Mouse (Mus musculus) intestine, embryonic 16.5 days (tissue): ENCODE measurements around the gene Trmo. TPM values are rescaled to one million over a fixed set of nuclear protein-coding genes. Genes with fewer than 3 reads are reported as not detected.

ENCODE experiments used
- ATAC-seq: fragments of 200-750 bp; cut with Nextera tagmentation; 2 replicates; pipeline ENCODE4 v1.8.0; 2017; ENCODE audit warnings: moderate TSS enrichment, moderate library complexity
- H3K27ac ChIP-seq: fragments of 300-500 bp; sonication (generic); 2 replicates; pipeline ENCODE4 v1.5.1; 2014; ENCODE audit warnings: mild to moderate bottlenecking, low read length
- H3K27me3 ChIP-seq: fragments of 300-500 bp; sonication (generic); replicated peaks from 2 replicates; pipeline ENCODE4 v1.6.1; 2014; ENCODE audit warnings: low read length, control low read depth, mixed read lengths; ENCODE audit not compliant: control insufficient read depth, insufficient read depth
- H3K36me3 ChIP-seq: fragments of 300-500 bp; sonication (generic); 2 replicates; pipeline ENCODE4 v1.6.1; 2014; ENCODE audit warnings: low read length, control low read depth; ENCODE audit not compliant: control insufficient read depth, insufficient read depth
- H3K4me1 ChIP-seq: fragments of 300-500 bp; sonication (generic); 2 replicates; pipeline ENCODE4 v1.6.1; 2014; ENCODE audit warnings: low read length, control low read depth, mixed read lengths; ENCODE audit not compliant: control insufficient read depth, insufficient read depth
- H3K4me2 ChIP-seq: fragments of 300-500 bp; sonication (generic); 2 replicates; pipeline ENCODE4 v1.6.1; 2014; ENCODE audit warnings: low read depth, low read length, control low read depth
- H3K4me3 ChIP-seq: fragments of 300-500 bp; sonication (generic); 2 replicates; pipeline ENCODE4 v1.5.1; 2014; ENCODE audit warnings: mild to moderate bottlenecking, low read length
- H3K9ac ChIP-seq: fragments of 300-500 bp; sonication (generic); 2 replicates; pipeline ENCODE4 v1.6.1; 2014; ENCODE audit warnings: low read depth, low read length
- H3K9me3 ChIP-seq: fragments of 300-500 bp; sonication (generic); 2 replicates; pipeline ENCODE4 v1.6.1; 2016; ENCODE audit warnings: low read length, control low read depth; ENCODE audit not compliant: control insufficient read depth
- WGBS: fragments of 180-500 bp; shearing (Covaris S2); extraction: QIAGEN DNeasy Blood & Tissue Kit; methylation state at CpG from one replicate; pipeline ENCODE4 v1.1.7; 2014; 5-methylcytosine and 5-hydroxymethylcytosine counted together
- polyA plus RNA-seq: library from polyadenylated mRNA; unstranded; fragments of >200 nt; fragmentation: Nextera tagmentation; extraction: Ambion mirVana; gene quantifications from 2 replicates; pipeline ENCODE4 v1.2.1, GENCODE M21; 2015

Trmo gene
- polyA plus RNA-seq, 1 experiment from 2014 or later, result 13.0 TPM

DNA sequence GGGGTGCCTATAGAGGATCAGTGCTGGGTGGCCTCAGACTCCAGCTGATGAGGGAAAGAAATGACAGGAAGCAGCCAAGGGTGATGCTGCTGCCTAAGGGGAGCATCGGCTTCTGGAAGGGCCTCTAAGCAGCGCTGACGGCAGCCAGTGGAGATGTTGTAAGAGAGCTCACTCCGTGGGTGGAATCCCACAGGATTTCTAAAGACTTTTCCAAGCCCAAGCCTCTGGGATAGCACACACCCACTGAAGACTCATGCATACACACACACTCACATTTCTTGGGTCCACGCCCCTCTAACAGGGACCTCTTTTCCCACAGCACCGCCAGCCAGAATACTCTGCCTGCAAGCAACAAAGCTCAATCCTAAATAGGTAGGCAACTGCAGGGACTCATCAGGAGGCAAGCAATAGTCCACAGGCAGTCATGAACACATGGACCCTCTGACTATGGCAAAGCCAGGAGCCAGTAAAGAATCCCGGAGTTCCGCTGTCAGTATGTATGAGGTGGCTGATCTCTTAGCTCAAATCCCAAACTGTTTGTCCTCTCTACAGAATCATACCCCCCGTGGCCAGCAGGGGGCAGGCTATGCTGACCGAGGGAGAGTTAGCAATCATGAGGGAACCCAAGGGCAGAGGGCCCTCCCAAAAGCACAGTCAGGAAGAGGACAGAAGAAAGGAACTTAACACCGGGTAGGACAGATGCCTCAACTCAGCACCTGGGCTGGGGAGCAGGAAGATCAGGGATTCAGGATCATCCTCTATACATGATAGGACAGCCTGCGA, 32.7 kb downstream of the Trmo start:
- no peak overlapping the region for H3K4me2 ChIP-seq
- no peaks in the 10 kb centered on the region for H3K9me3 ChIP-seq
- H3K27ac ChIP-seq, result no peak overlapping the region
- WGBS, result 49% methylated on average over 12 of the region's 12 CpGs
- H3K27me3 ChIP-seq, result peaks cover 17% of the 10 kb centered on the region; the same call in 1 of the 2 replicates
- ATAC-seq, result no peak
- H3K36me3 ChIP-seq, result no peaks in the 10 kb centered on the region
- H3K9ac ChIP-seq, result no peak overlapping the region
- H3K4me1 ChIP-seq, result no peaks in the 10 kb centered on the region
- no peak overlapping the region for H3K4me3 ChIP-seq

GRCm38 (mm10) chr4:46353045-46353444, 36.2 kb downstream of the Trmo start:
- Histone ChIP-seq H3K9me3 (no peaks in the 10 kb centered on the region), H3K27me3 (peaks cover 51% of the 10 kb centered on the region), H3K4me1 (no peaks in the 10 kb centered on the region), H3K9ac (no peak overlapping the region), H3K36me3 (no peaks in the 10 kb centered on the region), H3K27ac (no peak overlapping the region), H3K4me3 (no peak overlapping the region), H3K4me2 (no peak overlapping the region)
- 24% methylated on average over 10 of the region's 10 CpGs for WGBS
- no peak for ATAC-seq

GRCm38 (mm10) chr4:46349530-46349929, 39.7 kb downstream of the Trmo start:
- peaks cover 83% of the 10 kb centered on the region for H3K27me3 ChIP-seq
- H3K36me3 ChIP-seq, result no peaks in the 10 kb centered on the region
- H3K9ac ChIP-seq, result no peak overlapping the region
- WGBS, result 56% methylated on average over 5 of the region's 5 CpGs
- H3K4me2 ChIP-seq, result no peak overlapping the region
- no peak overlapping the region for H3K4me3 ChIP-seq
- H3K4me1 ChIP-seq, result peaks cover 4% of the 10 kb centered on the region; the same call in 1 of the 2 replicates
- no peaks in the 10 kb centered on the region for H3K9me3 ChIP-seq
- no peak overlapping the region for H3K27ac ChIP-seq
- ATAC-seq, result no peak

DNA sequence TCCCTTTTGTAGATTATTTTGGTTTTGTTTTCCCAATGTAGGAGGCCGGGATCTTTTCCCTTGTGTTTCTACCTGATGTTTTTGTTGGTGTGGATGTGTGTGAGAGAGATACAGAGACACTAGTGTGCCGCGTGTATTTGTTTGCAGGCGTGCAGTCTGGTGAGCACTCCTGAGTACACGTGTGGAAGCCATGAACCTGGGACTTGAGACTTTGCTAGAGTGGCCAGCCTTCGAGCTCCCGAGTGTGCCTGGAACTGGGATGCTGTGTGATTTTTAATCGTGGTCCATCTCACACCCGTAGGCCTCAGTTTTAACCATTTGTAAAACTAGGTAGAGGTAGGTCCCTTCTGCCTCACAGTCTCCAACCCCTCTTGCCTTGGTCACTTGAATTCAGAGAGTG, 40.3 kb downstream of the Trmo start:
- Histone ChIP-seq H3K36me3 (no peaks in the 10 kb centered on the region), H3K4me1 (peaks cover 9% of the 10 kb centered on the region; the same call in 1 of the 2 replicates), H3K27me3 (peaks cover 88% of the 10 kb centered on the region), H3K4me3 (no peak overlapping the region), H3K27ac (no peak overlapping the region), H3K9ac (no peak overlapping the region), H3K4me2 (no peak overlapping the region), H3K9me3 (no peaks in the 10 kb centered on the region)
- 30% methylated on average over 9 of the region's 9 CpGs for WGBS
- ATAC-seq, result no peak

GRCm38 (mm10) chr4:46347580-46348515, 41.4 kb downstream of the Trmo start:
- Histone ChIP-seq H3K4me1 (peaks cover 12% of the 10 kb centered on the region; the same call in 1 of the 2 replicates), H3K9ac (no peak overlapping the region), H3K36me3 (no peaks in the 10 kb centered on the region), H3K9me3 (no peaks in the 10 kb centered on the region), H3K27me3 (peaks cover 93% of the 10 kb centered on the region), H3K4me3 (no peak overlapping the region), H3K27ac (no peak overlapping the region), H3K4me2 (no peak overlapping the region)
- ATAC-seq, result no peak
- WGBS, result 3% methylated on average over 41 of the region's 41 CpGs

GRCm38 (mm10) chr4:46347141-46347540, 42.1 kb downstream of the Trmo start:
- no peak overlapping the region for H3K27ac ChIP-seq
- no peak overlapping the region for H3K4me3 ChIP-seq
- no peak overlapping the region for H3K4me2 ChIP-seq
- H3K9me3 ChIP-seq, result no peaks in the 10 kb centered on the region
- H3K27me3 ChIP-seq, result peaks cover 94% of the 10 kb centered on the region
- no peak overlapping the region for H3K9ac ChIP-seq
- H3K4me1 ChIP-seq, result peaks cover 16% of the 10 kb centered on the region; the same call in 1 of the 2 replicates
- WGBS, result 8% methylated on average over 4 of the region's 4 CpGs
- H3K36me3 ChIP-seq, result no peaks in the 10 kb centered on the region
- no peak for ATAC-seq

GRCm38 (mm10) chr4:46346221-46346620, 43.0 kb downstream of the Trmo start:
- H3K36me3 ChIP-seq, result no peaks in the 10 kb centered on the region
- no peak overlapping the region for H3K4me2 ChIP-seq
- H3K27ac ChIP-seq, result no peak overlapping the region
- H3K9ac ChIP-seq, result no peak overlapping the region
- no peak overlapping the region for H3K4me3 ChIP-seq
- peaks cover 16% of the 10 kb centered on the region; the same call in 1 of the 2 replicates for H3K4me1 ChIP-seq
- WGBS, result 27% methylated on average over 6 of the region's 6 CpGs
- ATAC-seq, result no peak
- no peaks in the 10 kb centered on the region for H3K9me3 ChIP-seq
- H3K27me3 ChIP-seq, result peaks cover 96% of the 10 kb centered on the region

GRCm38 (mm10) chr4:46345773-46346100, 43.5 kb downstream of the Trmo start:
- H3K4me3 ChIP-seq, result no peak overlapping the region

DNA sequence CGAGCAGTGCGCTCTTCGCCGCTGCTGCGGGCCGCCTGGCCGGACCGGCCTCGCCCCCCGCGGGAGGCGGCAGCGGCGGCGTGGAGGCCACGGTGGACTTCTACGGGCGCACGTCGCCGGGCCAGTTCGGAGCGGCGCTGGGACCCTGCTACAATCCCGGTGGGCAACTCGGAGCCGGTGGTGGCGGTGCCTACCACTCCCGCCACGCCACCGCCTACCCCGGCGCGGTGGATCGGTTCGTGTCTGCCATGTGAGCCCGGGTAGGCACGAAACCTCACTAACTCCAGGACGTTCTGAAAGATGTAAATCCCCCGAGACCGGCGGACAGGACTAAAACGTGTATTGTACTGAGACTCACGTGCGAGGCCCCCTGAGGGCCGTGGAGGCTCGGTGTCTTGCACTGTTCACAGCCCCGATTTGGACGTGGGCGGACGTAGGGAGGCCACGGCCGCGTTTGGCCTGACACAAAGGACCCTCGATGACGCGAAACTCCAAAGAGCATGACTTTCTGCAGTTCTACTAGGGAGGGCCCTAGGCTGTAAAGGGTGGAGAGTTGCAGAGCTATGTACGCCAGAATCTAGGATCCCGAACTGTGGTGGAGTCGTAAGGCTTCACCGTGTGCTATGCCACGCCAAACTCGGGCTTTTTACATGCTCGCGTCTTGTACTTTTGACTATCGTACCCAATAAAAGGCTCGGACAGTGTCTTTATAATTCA, 44.0 kb downstream of the Trmo start:
- peak overlapping the region; percentile 65 for H3K4me2 ChIP-seq
- peaks cover 16% of the 10 kb centered on the region; the same call in 1 of the 2 replicates for H3K4me1 ChIP-seq
- H3K4me3 ChIP-seq, result peak overlapping the region; percentile 47
- no peak for ATAC-seq
- no peaks in the 10 kb centered on the region for H3K36me3 ChIP-seq
- 4% methylated on average over 61 of the region's 67 CpGs for WGBS
- H3K27me3 ChIP-seq, result peaks cover 96% of the 10 kb centered on the region
- no peak overlapping the region for H3K27ac ChIP-seq
- no peak overlapping the region for H3K9ac ChIP-seq
- no peaks in the 10 kb centered on the region for H3K9me3 ChIP-seq

More at GRCm38 (mm10) chr4:46345773-46346100, 43.5 kb downstream of the Trmo start:
- Histone ChIP-seq H3K27ac (no peak overlapping the region), H3K9me3 (no peaks in the 10 kb centered on the region), H3K36me3 (no peaks in the 10 kb centered on the region), H3K4me1 (peaks cover 16% of the 10 kb centered on the region; the same call in 1 of the 2 replicates), H3K9ac (no peak overlapping the region), H3K4me2 (no peak overlapping the region), H3K27me3 (peaks cover 96% of the 10 kb centered on the region)
- 23% methylated on average over 3 of the region's 3 CpGs for WGBS
- no peak for ATAC-seq
